9 mouse cellular contexts compared by ENCODE assay signal in the genomic region with DNA sequence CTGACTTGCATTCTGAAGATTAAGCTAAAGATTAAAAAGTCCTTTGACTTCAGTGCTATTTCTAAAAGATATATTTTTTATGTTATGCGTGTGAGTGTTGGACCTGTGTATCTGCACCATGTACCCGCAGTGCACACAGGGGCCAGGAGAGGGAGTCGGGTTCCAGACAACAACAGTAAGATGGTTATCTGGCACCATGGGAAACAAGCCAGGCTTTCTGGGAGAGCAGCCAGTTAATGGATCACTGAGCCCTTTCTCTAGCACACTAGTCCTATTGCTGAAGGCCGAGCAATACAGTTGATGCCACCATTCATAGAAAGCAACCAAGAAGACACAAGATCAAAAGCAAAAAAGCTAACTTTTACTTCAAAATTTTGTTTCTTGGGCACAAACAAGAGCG.
DNase-seq lines count a peak whose midpoint lies in the region; ATAC-seq and TF ChIP-seq lines count a peak whose summit lies in the region.
"Had no signal": no experiment of that assay in that cellular context is flagged by ENCODE, and none has a peak within 500 bp of the region (broad histone marks: within the 10 kb centered on the region; RNA-seq: fewer than 3 reads in every experiment).

No protein-coding gene starts in this region.

- no peaks in the 10 kb centered on the region; the same call in 1 of the 2 replicates for H3K4me1 ChIP-seq in hindbrain, embryonic 10.5 days (replicated peaks)
- 0 out of 2 replicates have a peak, but pooled peaks cover 4% of the 10 kb centered on the region for H3K4me1 ChIP-seq in hindbrain, embryonic 12.5 days
- no peaks in the 10 kb centered on the region for H3K4me1 ChIP-seq in E14TG2a.4 (replicated peaks; ENCODE audit: low read depth, low read length)
- H3K4me1 ChIP-seq in forebrain, embryonic 14.5 days (ENCODE audit: control insufficient read depth, insufficient read depth, low read length) = no peaks in the 10 kb centered on the region
- 0 out of 2 replicates have a peak, but pooled peaks cover 5% of the 10 kb centered on the region for H3K4me1 ChIP-seq in midbrain, embryonic 14.5 days (ENCODE audit: control insufficient read depth, insufficient read depth, low read length)
- H3K4me1 ChIP-seq: limb, embryonic 15.5 days had no signal

- no peak for TF ChIP-seq POLR2A in brain, embryonic 14.5 days (IDR thresholded peaks at IDR 0.05; ENCODE audit: borderline replicate concordance, extremely low read depth, insufficient read depth, insufficient read length, poor library complexity, severe bottlenecking)

- H3K27ac ChIP-seq in hindbrain, embryonic 10.5 days = no peak overlapping the region
- H3K27ac ChIP-seq in hindbrain, embryonic 12.5 days = no peak overlapping the region
- no peak overlapping the region for H3K27ac ChIP-seq in forebrain, embryonic 14.5 days (ENCODE audit: low read depth, low read length)
- H3K27ac ChIP-seq in midbrain, embryonic 14.5 days (replicated peaks; ENCODE audit: low read depth, low read length) = no peak overlapping the region
- H3K27ac ChIP-seq: limb, embryonic 15.5 days had no signal

- no peak overlapping the region for H3K4me2 ChIP-seq in hindbrain, embryonic 12.5 days (replicated peaks)
- no peak overlapping the region for H3K4me2 ChIP-seq in forebrain, embryonic 14.5 days (ENCODE audit: low read length)
- H3K4me2 ChIP-seq in midbrain, embryonic 14.5 days (ENCODE audit: low read length) = no peak overlapping the region
- H3K4me2 ChIP-seq: limb, embryonic 15.5 days had no signal

- no peak overlapping the region for H3K9ac ChIP-seq in hindbrain, embryonic 12.5 days
- H3K9ac ChIP-seq in forebrain, embryonic 14.5 days (ENCODE audit: low read length) = no peak overlapping the region
- H3K9ac ChIP-seq in midbrain, embryonic 14.5 days (replicated peaks; ENCODE audit: low read length) = no peak overlapping the region
- H3K9ac ChIP-seq: limb, embryonic 15.5 days had no signal

- no peaks in the 10 kb centered on the region for H3K36me3 ChIP-seq in hindbrain, embryonic 10.5 days
- no peaks in the 10 kb centered on the region for H3K36me3 ChIP-seq in hindbrain, embryonic 12.5 days
- 0 out of 2 replicates have a peak, but pooled peaks cover 5% of the 10 kb centered on the region for H3K36me3 ChIP-seq in E14TG2a.4 (ENCODE audit: insufficient read depth, low read length)
- H3K36me3 ChIP-seq in forebrain, embryonic 14.5 days (ENCODE audit: control insufficient read depth, insufficient read depth, low read length) = no peaks in the 10 kb centered on the region
- no peaks in the 10 kb centered on the region for H3K36me3 ChIP-seq in midbrain, embryonic 14.5 days (ENCODE audit: control insufficient read depth, insufficient read depth, low read length)
- H3K36me3 ChIP-seq: limb, embryonic 15.5 days had no signal

- no peaks in the 10 kb centered on the region for H3K9me3 ChIP-seq in hindbrain, embryonic 10.5 days
- no peaks in the 10 kb centered on the region for H3K9me3 ChIP-seq in hindbrain, embryonic 12.5 days (replicated peaks)
- no peaks in the 10 kb centered on the region for H3K9me3 ChIP-seq in E14TG2a.4 (ENCODE audit: low read length)
- no peaks in the 10 kb centered on the region for H3K9me3 ChIP-seq in forebrain, embryonic 14.5 days (replicated peaks; ENCODE audit: control insufficient read depth, low read length)
- H3K9me3 ChIP-seq in midbrain, embryonic 14.5 days (ENCODE audit: control insufficient read depth, low read length) = no peaks in the 10 kb centered on the region
- H3K9me3 ChIP-seq: limb, embryonic 15.5 days had no signal

- peak; percentile 20 for DNase-seq in hindbrain, embryonic 10.5 days (ENCODE audit: low spot score)
- DNase-seq in brain, embryonic 14.5 days (ENCODE audit: low read depth) = peak; percentile 92
- peak; percentile 89 for DNase-seq in forebrain, embryonic 14.5 days (ENCODE audit: low spot score)
- DNase-seq in layer of hippocampus, adult 18-20 months (ENCODE audit: low spot score in 2 of 2) = peak; percentile 11 to 70
- DNase-seq in midbrain, embryonic 14.5 days = peak; percentile 64
- no peak for DNase-seq in urinary bladder, adult 18-20 months (ENCODE audit: low spot score in 2 of 2)

- no peak for ATAC-seq in hindbrain, embryonic 12.5 days (ENCODE audit: low FRiP score)
- ATAC-seq in forebrain, embryonic 14.5 days = peak; percentile 70
- ATAC-seq in midbrain, embryonic 14.5 days (ENCODE audit: low FRiP score, low TSS enrichment) = no peak; the same call in 1 of the 2 replicates

- TF ChIP-seq CTCF in E14TG2a.4 (conservative IDR thresholded peaks at IDR 0.05; ENCODE audit: low read length) = peak; percentile 59
- peak; percentile 55; the same call in 1 of the 2 replicates for TF ChIP-seq CTCF in brain, embryonic 14.5 days (IDR thresholded peaks at IDR 0.05; ENCODE audit: borderline replicate concordance, extremely low read depth, insufficient read depth, insufficient read length)

- H3K4me3 ChIP-seq in hindbrain, embryonic 10.5 days = no peak overlapping the region
- no peak overlapping the region for H3K4me3 ChIP-seq in hindbrain, embryonic 12.5 days
- no peak overlapping the region for H3K4me3 ChIP-seq in E14TG2a.4 (replicated peaks; ENCODE audit: low read length)
- H3K4me3 ChIP-seq in forebrain, embryonic 14.5 days (ENCODE audit: low read depth, low read length) = no peak overlapping the region
- H3K4me3 ChIP-seq in midbrain, embryonic 14.5 days (replicated peaks; ENCODE audit: low read depth, low read length) = no peak overlapping the region
- H3K4me3 ChIP-seq: limb, embryonic 15.5 days had no signal

- 89% methylated on average over 5 of the region's 5 CpGs for WGBS in hindbrain, embryonic 10.5 days
- 82% methylated on average over 5 of the region's 5 CpGs for WGBS in hindbrain, embryonic 12.5 days
- WGBS in forebrain, embryonic 14.5 days = 56% methylated on average over 5 of the region's 5 CpGs
- WGBS in midbrain, embryonic 14.5 days = 87% methylated on average over 5 of the region's 5 CpGs

- H3K27me3 ChIP-seq in hindbrain, embryonic 10.5 days (ENCODE audit: insufficient read depth, poor library complexity, severe bottlenecking) = no peaks in the 10 kb centered on the region
- no peaks in the 10 kb centered on the region for H3K27me3 ChIP-seq in hindbrain, embryonic 12.5 days
- no peaks in the 10 kb centered on the region for H3K27me3 ChIP-seq in E14TG2a.4 (ENCODE audit: insufficient read depth, low read length)
- H3K27me3 ChIP-seq in forebrain, embryonic 14.5 days (replicated peaks; ENCODE audit: control insufficient read depth, insufficient read depth, low read length) = no peaks in the 10 kb centered on the region
- H3K27me3 ChIP-seq in midbrain, embryonic 14.5 days (ENCODE audit: control insufficient read depth, insufficient read depth, low read length) = no peaks in the 10 kb centered on the region
- H3K27me3 ChIP-seq: limb, embryonic 15.5 days had no signal

Comparison
In these comparisons a context has a peak if more than half of its experiments do, and no peak if none do; other contexts are left out.
1. DNase-seq: peak in hindbrain, embryonic 10.5 days (single experiment), brain, embryonic 14.5 days (single experiment), forebrain, embryonic 14.5 days (single experiment), layer of hippocampus, adult 18-20 months (2 of 2) and midbrain, embryonic 14.5 days (single experiment); none in urinary bladder, adult 18-20 months (0 of 2).